Mouse (Mus musculus) CD4-positive helper T cell, adult 2 months (primary cell): Measurements from ENCODE around the gene Plagl1.
"Not testable (repeated sequence)": the region's sequence is repeated elsewhere in the genome, so short reads cannot be mapped to it uniquely, and the experiment has no call there.

Source experiments
- DNase-seq: peaks from one replicate; pipeline ENCODE4 v3.0.0-alpha.2; 2012; ENCODE audit warnings: low read depth, missing footprints, low spot score

Gene Plagl1

DNA sequence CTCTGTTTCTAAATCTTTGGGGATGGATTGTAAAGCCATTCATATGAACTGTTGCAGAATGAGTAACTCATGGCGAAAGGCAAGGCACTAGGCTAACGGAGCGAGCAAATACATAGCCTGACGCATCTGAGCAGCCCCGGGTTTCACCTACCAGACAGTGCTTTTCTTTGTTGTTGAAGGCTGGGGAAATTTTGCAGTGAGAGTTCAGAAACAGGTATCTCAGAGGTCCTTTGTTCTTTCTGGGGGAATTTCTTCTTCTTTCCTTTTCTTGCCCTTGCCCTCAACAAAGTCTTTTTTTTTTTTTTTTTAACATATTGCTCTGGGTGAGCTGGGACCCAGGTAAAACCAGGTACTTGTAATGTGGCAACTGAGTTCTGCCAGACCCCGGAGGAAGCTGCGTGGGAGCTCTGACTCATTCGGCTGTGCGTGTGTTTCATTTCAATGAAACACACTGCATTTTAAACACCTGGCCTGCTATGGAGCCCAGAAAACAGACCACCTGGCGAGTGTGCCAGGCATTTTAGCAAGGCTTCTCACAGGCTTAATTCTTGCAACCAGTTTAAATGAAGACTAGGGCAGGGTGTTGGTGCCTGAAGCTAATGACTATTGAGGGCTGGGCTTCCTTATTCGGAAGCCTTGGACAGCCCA lies at the start of gene Plagl1:
TSS of gene Plagl1 (plus strand) at position 484 of the 648 bp plus-strand sequence.
- peak; percentile 76 for DNase-seq

DNA sequence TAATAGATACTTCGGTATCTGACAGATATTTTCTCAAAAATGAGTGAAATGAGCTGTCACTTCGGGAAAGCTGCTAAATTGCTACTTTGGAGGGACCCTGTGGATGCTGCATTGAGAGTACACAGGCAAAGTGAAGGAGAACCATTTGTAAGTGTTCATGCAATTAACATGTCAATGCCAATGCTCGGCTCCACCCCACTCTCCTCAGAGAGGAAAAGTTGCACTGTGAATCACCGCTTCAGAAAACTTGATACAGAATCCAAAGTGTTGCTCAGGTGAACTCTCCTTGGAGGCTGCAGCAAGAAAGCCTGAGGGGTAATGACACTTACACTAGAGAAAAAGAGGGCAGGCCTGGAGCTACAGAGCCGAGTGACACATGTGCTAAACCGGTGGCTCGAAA lies 46.3 kb upstream of the Plagl1 start:
- DNase-seq = no peak

DNA sequence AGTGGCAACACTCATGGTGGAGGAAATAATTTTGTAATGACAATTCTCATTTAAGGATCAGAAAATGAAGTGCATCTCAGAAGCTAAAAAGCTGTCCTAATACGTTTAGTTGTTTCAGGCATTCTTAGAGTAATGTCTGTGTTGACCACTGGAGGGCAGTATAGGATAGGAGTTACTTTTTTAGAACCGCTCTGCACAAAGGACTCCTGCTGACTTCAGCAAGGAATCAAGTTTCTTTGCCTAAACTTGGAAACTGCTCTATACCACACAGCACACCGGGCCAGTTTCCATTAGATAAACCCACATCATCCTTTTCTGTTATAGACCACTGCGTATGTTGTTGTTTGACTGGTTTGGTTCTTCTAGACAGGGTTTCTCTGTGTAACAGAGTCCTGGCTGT lies 43.7 kb upstream of the Plagl1 start:
- peak; percentile 76 for DNase-seq

DNA sequence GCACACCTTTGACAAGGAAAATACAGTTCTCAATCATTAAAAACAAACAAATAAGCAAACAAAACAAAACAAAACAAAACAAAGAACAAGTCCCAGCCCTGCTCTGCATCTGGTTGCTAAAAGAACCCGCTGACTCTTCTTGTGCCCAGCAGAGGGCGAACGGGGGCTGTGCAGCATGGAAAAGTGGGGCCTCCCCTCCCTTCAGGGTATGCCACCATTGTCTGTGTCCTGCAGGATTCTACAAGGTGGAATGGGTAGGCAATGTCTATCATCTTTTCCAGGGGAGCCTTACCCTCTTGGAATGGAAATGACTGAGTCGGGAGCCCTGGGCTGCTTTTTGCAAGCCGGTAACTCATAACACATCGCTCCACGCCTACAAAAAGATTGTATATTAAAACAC lies 41.8 kb upstream of the Plagl1 start:
- DNase-seq = peak; percentile 24

DNA sequence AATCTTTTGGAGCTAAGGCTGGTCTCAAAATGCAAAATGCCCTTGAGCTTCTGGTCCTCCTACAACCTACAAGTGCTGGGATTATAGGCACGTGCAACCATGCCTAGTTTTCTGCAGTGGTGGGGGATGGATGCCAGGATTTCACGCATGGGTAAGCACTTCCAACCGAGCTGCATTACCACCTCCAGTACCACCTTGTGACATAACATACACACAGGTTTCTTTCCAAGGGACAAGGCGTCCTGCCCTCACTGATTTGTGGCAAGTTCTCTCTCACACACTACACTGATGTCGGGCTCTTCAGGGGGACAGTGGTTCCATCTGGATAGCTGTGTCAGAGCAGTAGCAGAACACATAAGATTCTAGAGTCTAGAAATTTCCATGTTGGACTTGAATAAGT lies 41.3 kb upstream of the Plagl1 start:
- DNase-seq = no peak

DNA sequence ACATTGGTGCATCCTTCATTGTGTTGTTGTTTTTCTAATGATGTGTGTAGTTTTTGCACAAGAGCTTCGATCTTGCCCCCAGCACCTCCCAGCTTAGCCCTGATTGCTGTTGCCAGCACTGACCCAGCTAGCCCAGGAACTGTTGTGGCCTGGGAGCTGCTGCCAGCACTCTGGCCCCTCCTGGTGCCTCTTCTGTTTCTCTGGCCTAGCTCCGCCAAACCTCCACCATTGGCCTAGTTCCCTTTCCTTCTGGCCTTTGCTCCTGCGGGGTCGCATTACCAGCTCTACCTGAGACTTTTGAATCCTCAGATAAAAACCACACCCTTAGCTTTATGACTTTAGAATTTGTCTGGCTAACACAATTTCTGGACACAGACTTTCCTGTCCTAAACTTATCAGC lies 38.2 kb upstream of the Plagl1 start:
- DNase-seq = no peak

DNA sequence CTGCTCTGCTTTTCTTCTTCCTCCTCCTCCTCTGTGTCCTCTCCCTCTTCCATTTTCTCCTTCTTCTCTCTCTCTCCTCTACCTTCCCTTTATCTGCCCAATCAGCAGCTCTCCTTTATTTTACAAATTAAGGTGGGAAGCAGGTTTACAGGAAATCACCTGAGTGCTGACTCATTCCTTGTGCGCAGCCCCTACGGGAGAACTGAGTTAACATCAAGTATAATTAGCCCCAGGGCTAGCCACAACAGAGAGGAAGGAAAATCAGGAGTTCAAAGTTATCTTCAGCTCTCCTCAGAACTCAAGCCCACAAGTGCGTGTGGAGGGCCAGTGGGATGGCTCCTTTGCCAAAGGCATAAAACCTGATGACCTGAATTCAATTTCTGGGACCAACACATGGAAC lies 36.3 kb upstream of the Plagl1 start:
- DNase-seq = not testable (repeated sequence)

DNA sequence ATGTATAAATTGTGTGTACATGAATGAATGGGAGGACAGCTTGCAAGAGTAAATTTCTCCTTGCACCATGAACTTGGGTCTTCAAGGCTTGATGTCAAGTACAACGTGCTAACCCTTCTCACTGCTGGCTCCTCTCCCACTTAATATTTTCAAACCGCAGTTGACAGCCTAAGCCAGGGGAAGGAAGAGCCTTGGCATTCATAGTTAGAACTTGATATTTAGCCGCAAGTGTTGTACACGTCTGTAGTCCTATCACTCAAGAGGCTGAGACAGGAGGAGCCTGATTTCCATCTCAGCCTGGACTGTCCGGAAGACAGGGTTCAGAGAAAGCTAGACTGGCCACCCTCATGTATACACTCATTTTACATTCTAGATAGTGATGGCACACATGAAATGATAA lies 32.6 kb upstream of the Plagl1 start:
- no peak for DNase-seq

DNA sequence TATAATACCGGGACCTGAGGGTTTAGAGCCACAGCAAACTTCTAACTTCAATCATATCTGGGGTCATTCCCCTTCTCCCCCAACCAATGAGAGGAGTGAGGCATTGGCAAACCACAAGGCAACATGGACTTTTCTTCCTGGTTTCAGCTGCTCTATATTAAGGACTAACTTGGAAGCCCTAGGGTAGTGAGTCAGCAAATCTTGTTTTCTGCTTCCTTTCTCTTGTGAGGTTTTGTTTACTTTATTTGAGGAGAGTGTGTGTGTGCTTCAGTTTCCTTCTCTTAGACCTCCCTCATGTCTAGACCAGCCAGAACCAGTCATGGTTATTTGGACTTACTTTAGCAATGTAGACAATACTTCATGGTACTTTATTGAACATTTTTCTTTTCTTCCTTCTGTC lies 32.1 kb upstream of the Plagl1 start:
- DNase-seq = no peak

DNA sequence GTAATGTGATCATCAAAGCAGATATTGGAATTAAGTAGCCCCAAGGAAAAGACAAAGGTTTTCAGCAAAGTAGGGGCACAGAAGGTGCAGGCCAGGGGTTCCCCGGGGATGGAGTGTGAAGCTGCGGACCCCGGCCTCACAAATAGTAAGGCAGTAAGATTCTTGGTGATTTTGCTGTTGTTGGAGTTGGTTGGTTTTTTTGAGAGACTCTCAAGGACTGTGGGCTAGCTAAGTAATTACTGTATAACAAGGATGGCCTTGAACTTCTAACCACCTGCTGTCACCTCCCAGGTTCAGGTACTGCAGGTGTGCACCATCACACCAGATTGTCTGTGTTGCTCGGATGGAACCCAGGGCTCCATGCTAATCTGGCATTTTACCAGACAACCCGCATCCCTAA lies 30.9 kb upstream of the Plagl1 start:
- no peak for DNase-seq

DNA sequence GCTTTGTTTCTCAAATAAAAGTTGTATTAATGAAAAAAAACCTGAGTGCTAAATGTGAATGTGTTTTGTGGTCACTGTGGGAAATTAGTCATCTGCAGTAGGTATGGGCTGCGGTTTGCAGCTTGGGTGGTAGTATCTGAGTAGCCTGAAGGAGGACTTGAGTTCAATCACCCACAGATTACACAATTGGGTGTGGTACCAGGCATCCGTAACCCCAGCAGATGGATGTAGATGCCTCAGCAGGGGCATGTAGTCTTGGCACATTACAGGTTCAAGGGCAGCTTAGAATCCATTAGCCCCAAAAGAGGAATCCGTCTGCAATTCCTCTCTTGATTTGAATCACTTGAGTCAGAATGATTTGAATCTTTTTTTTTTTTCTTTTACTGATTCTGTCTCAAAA lies 25.0 kb upstream of the Plagl1 start:
- DNase-seq = peak; percentile 45

DNA sequence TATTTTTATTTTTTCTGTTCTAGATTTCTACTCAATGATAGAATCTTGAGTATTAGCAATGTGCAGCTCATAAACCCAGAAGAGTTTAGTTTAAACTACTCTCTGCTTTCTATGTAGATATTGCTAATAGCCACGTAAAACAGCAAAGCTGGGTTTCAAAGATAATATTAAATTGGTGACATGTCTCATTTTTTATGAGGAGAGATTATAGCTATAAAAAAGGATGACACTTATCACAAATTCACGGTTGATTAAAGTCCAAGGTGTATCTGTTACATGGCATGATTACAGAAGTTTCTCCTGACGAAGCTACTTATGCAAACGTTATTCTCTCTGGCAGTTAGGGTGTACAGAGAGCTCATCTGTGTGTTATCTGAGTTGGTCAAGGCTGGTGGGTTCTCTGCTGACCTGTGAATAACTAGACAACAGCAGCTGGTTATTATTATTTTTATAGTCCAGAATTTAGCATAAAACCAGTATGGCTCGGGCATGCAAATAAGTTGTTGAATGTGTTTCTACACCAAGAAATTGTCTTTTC lies 20.6 kb upstream of the Plagl1 start:
- DNase-seq = no peak

DNA sequence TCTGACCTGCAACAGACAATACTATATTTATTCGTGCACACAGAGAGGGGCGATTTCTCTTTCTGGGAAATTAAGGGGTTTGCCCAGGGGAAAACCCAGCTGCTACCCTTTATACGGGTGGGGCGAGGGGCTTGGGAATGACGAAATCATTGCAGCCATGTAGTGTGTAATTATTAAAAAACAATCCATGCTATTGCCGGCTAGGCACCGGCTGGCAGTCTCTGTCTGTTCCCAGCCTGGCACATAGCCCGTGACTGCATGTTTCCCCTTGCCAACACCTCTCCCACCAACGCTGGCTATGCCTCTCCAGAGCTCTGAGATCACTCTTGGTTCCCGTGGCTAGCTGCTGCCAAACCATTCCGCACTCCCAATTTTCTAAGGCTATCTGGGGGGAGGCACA lies 15.6 kb upstream of the Plagl1 start:
- no peak for DNase-seq

DNA sequence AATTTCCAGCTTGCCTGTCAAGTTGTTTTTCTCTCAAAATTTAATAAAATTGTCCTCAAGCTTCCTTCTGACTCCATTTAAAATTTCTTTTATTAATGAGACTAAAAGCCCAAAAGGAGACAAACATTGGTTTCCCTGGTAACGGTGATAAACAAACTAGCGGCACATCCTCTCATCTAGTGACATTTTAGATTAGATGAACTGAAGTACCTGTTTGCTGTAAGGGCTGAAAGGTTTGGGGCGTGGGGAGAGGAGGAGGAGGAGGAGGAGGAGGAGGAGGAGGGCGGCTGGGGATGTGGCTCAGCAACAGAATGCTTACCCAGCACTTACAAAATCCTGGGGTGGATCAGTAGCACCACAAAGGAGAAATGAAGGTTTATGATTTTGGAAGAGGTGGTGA lies 12.5 kb upstream of the Plagl1 start:
- peak; percentile 23 for DNase-seq

DNA sequence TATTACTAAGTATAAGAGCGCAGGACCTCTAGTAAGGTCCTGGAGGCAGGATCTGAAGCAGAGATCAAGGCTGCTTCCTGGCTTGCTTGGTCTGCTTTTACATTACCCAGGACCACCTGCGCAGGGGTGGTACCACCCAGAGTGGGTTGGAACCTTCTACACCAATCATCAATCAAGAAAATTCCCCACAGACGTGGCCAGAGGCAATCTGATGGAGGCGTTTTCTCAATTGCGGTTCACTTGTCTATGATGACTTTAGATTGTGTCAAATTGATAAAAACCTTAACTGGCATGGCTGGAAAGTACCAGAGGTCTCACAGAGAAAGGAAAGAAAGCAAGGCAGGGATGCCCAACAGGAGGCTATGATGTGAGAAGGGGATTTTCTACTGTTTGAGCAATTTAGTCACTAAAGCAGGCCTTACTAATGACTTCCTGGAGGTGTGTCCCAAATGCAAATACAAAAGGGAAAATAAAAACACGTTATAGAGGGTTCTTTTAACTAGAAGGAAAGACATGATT lies 3.4 kb upstream of the Plagl1 start:
- DNase-seq = peak; percentile 83

DNA sequence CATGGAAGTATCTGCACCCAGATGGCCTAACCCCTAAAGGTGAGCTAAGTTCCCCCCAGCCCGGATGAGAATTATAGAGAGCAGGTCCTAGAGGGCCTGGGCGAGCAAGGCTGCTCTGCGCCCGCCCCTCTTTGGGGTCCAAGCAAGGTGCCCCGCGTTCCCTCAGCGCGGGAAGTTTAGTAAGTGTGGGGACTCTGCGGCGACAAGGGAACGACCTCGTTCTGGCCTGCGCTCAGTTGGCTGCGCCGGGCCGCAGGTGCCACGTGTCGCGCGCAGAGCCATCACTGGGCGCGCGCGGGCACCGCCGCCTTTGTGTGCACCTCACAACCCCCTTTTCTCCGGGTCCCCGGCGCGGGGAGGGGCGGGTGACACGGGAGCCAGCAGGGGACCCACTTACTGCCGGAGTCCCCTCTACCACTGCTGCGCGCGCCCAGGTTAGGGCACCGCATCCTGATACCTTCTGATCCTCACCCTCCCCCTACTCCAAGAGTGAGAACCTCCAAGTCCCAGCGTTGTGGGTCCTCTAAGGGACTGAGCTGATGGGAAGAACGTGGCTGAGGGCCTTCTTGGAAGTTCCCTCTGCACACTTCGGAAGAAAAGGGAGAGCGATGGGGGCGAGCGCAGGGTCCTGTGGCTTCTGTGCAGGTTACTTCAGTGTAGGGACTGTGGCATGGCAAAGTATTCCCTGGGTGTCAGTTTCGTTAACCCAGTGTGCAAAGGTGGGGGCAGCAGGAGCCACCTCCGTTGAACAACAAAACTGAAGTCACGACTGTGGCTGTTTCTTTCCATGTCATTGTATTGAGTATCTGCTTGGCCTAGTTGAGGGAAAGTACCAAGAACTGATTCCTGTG lies 742 bp downstream of the Plagl1 start:
- peak; percentile 12 for DNase-seq

DNA sequence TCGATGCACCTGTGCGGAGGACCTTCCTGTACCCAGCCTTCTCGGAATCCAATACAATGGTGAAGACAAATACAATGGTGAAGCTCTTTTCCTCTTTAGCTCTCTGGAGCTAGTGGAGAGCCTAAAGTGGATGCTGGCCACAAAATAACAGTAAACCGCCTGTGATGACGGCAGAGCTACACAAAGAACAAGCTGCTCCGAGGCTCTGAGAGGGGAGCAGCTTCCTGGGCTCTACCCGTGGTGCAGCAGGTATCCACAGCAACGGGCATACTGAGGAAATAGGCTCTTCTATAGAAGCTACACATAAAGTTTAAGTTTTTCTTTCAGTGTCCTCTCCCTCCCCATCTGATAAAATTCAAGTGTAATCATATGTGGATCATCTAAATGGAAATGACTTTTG lies 2.1 kb downstream of the Plagl1 start:
- DNase-seq = peak; percentile 55

DNA sequence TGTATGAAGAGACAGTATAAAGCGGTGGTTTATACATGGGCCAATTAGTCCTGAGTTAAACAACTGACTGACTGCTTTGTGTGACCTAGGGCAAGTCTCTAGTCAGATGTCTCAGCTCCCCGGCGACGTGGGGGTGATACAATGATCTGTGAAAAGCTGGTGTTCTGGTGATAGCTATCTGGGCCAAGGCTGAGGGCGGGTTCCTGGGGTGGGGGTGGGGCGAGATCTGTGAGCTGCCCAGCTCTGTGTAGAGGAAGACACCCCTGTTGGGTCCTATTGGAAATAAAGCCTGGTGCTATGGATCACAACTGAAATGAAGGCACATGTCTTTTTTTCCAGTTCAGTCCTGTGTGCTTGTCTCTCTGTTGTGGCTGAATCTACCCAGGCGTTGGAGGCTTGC lies 3.2 kb downstream of the Plagl1 start:
- peak; percentile 13 for DNase-seq

DNA sequence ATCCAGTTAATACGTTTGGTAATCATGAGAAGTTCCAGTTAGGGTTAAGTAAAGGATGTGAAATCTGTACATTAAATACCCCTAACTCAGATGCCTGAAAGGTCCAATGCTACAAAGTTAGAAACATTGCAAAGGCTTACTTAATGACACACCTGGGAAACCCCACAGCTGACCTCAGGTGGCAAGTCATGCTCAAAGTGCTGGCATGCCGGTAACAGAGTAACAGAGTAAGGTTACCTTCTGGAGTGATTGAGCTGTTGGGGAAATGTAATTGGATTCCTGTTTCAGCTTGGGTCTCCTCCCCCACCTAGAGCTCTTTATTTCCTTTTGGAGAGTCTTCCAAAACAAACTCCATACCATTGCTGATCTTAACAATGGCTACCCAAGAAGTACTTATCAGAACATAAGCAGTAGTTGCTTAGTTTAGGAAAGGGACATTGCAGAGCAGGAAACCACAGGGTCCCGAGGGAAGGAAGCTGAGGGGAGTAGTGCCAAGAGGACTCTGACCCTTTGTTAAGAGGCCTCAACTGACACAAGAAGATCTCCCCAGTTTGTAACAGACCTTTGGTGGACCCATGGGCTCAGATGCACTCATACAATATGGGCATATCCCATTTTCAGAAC lies 4.9 kb downstream of the Plagl1 start:
- DNase-seq = no peak

DNA sequence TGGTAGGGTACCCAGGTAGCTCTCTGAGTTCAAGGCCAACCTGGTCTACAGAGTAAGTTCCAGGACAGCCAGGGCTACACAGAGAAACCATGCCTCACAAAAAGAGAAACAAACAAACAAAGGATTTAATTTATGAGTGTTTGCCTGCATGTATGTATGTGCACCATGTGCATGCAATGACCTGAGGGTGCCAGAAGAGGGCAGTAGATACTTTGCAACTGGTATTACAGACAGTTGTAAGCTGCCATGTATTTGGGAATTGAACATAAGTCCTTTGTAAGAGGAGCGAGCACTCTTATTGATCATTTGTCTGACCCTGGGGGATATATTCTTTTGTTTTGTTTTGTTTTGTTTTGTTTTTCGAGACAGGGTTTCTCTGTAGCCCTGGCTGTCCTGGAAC lies 10.7 kb downstream of the Plagl1 start:
- no peak for DNase-seq

DNA sequence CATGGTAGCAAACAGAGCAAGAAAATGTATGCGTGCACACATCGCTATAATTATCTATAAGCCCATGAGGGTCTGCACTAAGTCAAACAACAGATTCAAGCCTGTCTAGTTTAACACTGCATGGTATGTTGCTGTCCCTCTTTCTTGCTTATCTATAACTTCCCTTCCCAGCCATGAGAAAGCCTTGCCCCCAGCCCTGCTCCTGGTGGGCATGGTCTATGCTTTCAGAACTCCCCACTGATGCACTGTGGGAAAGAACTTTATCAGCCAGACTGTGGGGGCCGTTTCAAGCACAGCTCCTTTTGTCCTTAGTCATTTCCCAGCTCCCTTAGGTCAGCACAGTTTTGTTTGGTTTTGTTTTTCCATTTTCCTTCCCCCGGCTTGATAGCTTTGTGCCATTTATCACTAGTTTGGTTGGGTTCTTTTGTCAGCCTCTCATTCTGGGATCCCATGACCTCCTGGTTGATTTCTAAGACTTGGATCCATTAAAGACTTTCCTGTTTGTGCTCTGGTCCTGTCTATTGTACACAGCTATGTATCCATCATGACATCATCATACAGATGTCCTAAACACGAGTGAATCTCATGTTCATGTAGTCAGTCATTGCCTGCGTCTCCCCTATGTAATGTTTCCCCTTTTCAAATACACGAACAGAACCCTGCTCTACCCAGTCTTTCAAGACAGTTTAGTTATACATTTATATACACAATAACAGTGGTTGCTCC lies 16.7 kb downstream of the Plagl1 start:
- no peak for DNase-seq

DNA sequence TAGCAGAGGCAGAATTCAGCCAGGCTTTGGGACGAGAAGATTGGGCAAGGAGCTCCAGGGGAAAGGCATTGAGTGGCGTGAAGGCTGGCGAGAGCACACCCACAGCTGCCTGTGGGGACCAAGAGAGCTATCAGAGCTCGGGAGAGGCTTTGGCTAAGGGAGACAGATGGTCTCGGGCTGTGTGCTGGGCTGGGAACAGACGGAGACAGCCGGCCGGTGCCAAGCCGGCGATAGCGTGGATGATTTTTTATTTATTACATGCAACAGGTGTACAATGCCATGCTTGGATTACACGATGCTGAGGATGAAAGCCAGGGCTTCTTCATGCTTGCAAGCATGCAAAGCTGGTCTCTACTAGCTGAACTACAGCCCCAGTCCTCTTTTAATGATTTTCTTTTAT lies 22.2 kb downstream of the Plagl1 start:
- DNase-seq = no peak
